Mouse (Mus musculus) bone marrow, adult 2 months (tissue): ENCODE measurements around the gene Cfap126.

ENCODE experiments used
- CTCF ChIP-seq: fragments of 200-500 bp; IDR thresholded peaks from 2 replicates; pipeline ENCODE4 v1.5.1; 2011; ENCODE audit warnings: low read length, control low read depth; ENCODE audit not compliant: control insufficient read depth, insufficient read depth
- POLR2A ChIP-seq: fragments of 200-500 bp; IDR thresholded peaks from 2 replicates; pipeline ENCODE4 v1.6.1; 2011; ENCODE audit warnings: low read depth, mild to moderate bottlenecking, control low read depth, low read length, borderline replicate concordance; ENCODE audit not compliant: control insufficient read depth

DNA sequence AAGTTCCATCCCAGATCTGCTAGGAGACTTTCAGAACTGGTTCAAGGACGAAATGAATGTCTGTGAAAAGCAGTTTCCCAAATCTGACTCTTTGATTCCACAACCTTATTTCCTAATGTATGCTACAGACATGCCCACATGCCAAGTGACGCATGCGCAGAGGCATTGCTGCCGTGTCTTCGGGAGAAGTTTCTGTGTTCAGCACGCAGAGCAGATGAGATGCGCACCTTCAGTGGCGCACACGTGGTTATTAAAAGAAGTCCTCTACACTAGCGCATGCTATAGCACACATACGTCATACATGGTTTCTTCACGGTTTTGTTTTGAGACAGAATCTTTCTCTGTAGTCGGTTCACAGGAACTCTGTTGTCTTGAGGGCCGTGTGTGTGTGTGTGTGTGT lies 5.7 kb downstream of the Cfap126 start:
- no peak for TF ChIP-seq POLR2A
- TF ChIP-seq CTCF, result no peak
